Mouse (Mus musculus): ENCODE measurements around the gene Padi2. TPM values are rescaled to one million over a fixed set of nuclear protein-coding genes. Genes with fewer than 3 reads are reported as not detected.

The Padi2 gene
- total and polyA plus RNA-seq, 3 experiments, result 0.04 TPM; not detected in 2

DNA sequence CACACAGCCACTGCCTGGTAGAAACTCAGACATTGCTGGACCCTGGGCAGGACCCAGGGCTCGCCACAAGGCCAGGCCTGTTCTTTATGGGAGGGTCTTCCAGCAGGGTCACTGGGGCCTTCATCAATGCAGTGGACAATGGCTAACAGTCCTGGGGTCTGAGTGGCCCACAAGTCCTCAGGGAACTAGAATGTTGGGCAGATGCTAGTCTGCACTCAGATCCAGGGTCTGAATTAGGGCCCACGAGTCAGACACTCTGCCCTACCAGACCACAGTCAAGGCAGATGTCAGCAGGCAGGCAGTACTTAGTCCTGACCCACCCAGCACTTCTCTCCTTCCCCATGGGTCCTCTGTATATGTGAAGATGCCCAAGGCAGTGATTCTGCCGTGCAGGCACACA lies 34.8 kb upstream of the Padi2 start:
- dilution Hi-C loops (cut with MboI; ENCODE audit: extremely low pct_ligation_motif_present, extremely low pct_unique_long_range_greater_than_20kb, low sequenced_read_pairs), result no loop called here
- TF ChIP-seq TBP (conservative IDR thresholded peaks at IDR 0.05; ENCODE audit: low read depth, low read length) (no peak), ZKSCAN1 (IDR thresholded peaks at IDR 0.05; ENCODE audit: borderline replicate concordance, low read depth, low read length) (no peak)
- Histone ChIP-seq H3K9ac (ENCODE audit: insufficient read depth, low read depth) (no peak overlapping the region), H3K9me3 (replicated peaks; ENCODE audit: low read length) (peaks cover 18% of the 10 kb centered on the region), H3K36me3 (replicated peaks in 1 of 2; ENCODE audit: control insufficient read depth in 1 of 2, insufficient read depth in 1 of 2, low read length in 1 of 2) (no peaks in the 10 kb centered on the region), H3K27ac (ENCODE audit: insufficient read depth, low read depth) (no peak overlapping the region), H3K4me3 (replicated peaks in 1 of 3; ENCODE audit: low read depth in 2 of 3, low read length in 2 of 3, poor library complexity in 1 of 3) (no peak overlapping the region), H3K79me2 (replicated peaks; ENCODE audit: control insufficient read depth, extremely low read depth, insufficient read depth, poor library complexity, severe bottlenecking) (no peaks in the 10 kb centered on the region), H3K4me2 (ENCODE audit: insufficient read depth, low read depth, poor library complexity, severe bottlenecking) (no peak overlapping the region), H3K27me3 (replicated peaks) (peaks cover 49% of the 10 kb centered on the region), H3K4me1 (ENCODE audit: control insufficient read depth in 1 of 2, insufficient read depth in 2 of 2) (peaks cover 0 to 4% of the 10 kb centered on the region in 2 experiments; a peak in 2 of 4 replicates)
- DNase-seq (ENCODE audit: extremely low read depth), result no peak
- in situ Hi-C loops (cut with MboI; ENCODE audit: low pct_ligation_motif_present, low pct_unique_long_range_greater_than_20kb, low sequenced_read_pairs), result no loop called here

GRCm38 (mm10) chr4:140871851-140872685 lies 34.1 kb upstream of the Padi2 start:
- dilution Hi-C loops (cut with MboI; ENCODE audit: extremely low pct_ligation_motif_present, extremely low pct_unique_long_range_greater_than_20kb, low sequenced_read_pairs), result no loop called here
- no peak overlapping the region for H3K27ac ChIP-seq (ENCODE audit: insufficient read depth, low read depth)

GRCm38 (mm10) chr4:140872686-140872992 lies 33.5 kb upstream of the Padi2 start:
- peaks cover 56% of the 10 kb centered on the region for H3K27me3 ChIP-seq (replicated peaks)
- no peak overlapping the region for H3K27ac ChIP-seq (ENCODE audit: insufficient read depth, low read depth)
- H3K4me3 ChIP-seq (replicated peaks in 1 of 3; ENCODE audit: low read depth in 2 of 3, low read length in 2 of 3, poor library complexity in 1 of 3), result no peak overlapping the region
- no peak overlapping the region for H3K4me2 ChIP-seq (ENCODE audit: insufficient read depth, low read depth, poor library complexity, severe bottlenecking)
- no peaks in the 10 kb centered on the region for H3K79me2 ChIP-seq (replicated peaks; ENCODE audit: control insufficient read depth, extremely low read depth, insufficient read depth, poor library complexity, severe bottlenecking)
- H3K9me3 ChIP-seq (replicated peaks; ENCODE audit: low read length), result peaks cover 18% of the 10 kb centered on the region
- H3K9ac ChIP-seq (ENCODE audit: insufficient read depth, low read depth), result no peak overlapping the region
- TF ChIP-seq ETS1 (conservative IDR thresholded peaks at IDR 0.05; ENCODE audit: low read depth, low read length) (no peak), RAD21 (IDR thresholded peaks at IDR 0.05; ENCODE audit: low read depth, low read length) (no peak), EP300 (IDR thresholded peaks at IDR 0.05; ENCODE audit: low read length) (no peak), JUND (conservative IDR thresholded peaks at IDR 0.05; ENCODE audit: low read depth, low read length) (no peak), GABPA (IDR thresholded peaks at IDR 0.05; ENCODE audit: insufficient replicate concordance, low read depth, low read length) (no peak), IRF4 (IDR thresholded peaks at IDR 0.05; ENCODE audit: low read depth, low read length) (no peak), CTCF (conservative IDR thresholded peaks at IDR 0.05 in 1 of 2, IDR thresholded peaks at IDR 0.05 in 1 of 2; ENCODE audit: low read depth in 2 of 2, low read length in 2 of 2) (no peak), TBP (conservative IDR thresholded peaks at IDR 0.05; ENCODE audit: low read depth, low read length) (no peak), USF1 (IDR thresholded peaks at IDR 0.05; ENCODE audit: low read depth, low read length) (no peak), ZNF384 (IDR thresholded peaks at IDR 0.05; ENCODE audit: low read depth, low read length) (no peak), SIN3A (IDR thresholded peaks at IDR 0.05; ENCODE audit: low read length) (no peak), BHLHE40 (IDR thresholded peaks at IDR 0.05; ENCODE audit: low read depth, low read length) (no peak), SMC3 (IDR thresholded peaks at IDR 0.05; ENCODE audit: low read depth, low read length) (no peak), CHD1 (IDR thresholded peaks at IDR 0.05; ENCODE audit: low read depth, low read length) (no peak), UBTF (IDR thresholded peaks at IDR 0.05; ENCODE audit: low read depth, low read length) (no peak), POLR2AphosphoS2 (IDR thresholded peaks at IDR 0.05; ENCODE audit: low read depth, low read length) (no peak)
- DNase-seq (ENCODE audit: extremely low read depth), result no peak
- H3K36me3 ChIP-seq (replicated peaks in 1 of 2; ENCODE audit: control insufficient read depth in 1 of 2, insufficient read depth in 1 of 2, low read length in 1 of 2), result no peaks in the 10 kb centered on the region
- dilution Hi-C loops (cut with MboI; ENCODE audit: extremely low pct_ligation_motif_present, extremely low pct_unique_long_range_greater_than_20kb, low sequenced_read_pairs), result no loop called here
- H3K4me1 ChIP-seq (ENCODE audit: control insufficient read depth in 1 of 2, insufficient read depth in 2 of 2), result peaks cover 0 to 4% of the 10 kb centered on the region in 2 experiments; a peak in 2 of 4 replicates
- in situ Hi-C loops (cut with MboI; ENCODE audit: low pct_ligation_motif_present, low pct_unique_long_range_greater_than_20kb, low sequenced_read_pairs), result no loop called here

More at GRCm38 (mm10) chr4:140871851-140872685, 34.1 kb upstream of the Padi2 start:
- Histone ChIP-seq H3K9me3 (replicated peaks; ENCODE audit: low read length) (peaks cover 18% of the 10 kb centered on the region), H3K4me1 (ENCODE audit: control insufficient read depth in 1 of 2, insufficient read depth in 2 of 2) (peaks cover 0 to 4% of the 10 kb centered on the region in 2 experiments; a peak in 2 of 4 replicates), H3K4me2 (ENCODE audit: insufficient read depth, low read depth, poor library complexity, severe bottlenecking) (no peak overlapping the region), H3K27me3 (replicated peaks) (peaks cover 54% of the 10 kb centered on the region), H3K79me2 (replicated peaks; ENCODE audit: control insufficient read depth, extremely low read depth, insufficient read depth, poor library complexity, severe bottlenecking) (no peaks in the 10 kb centered on the region), H3K36me3 (replicated peaks in 1 of 2; ENCODE audit: control insufficient read depth in 1 of 2, insufficient read depth in 1 of 2, low read length in 1 of 2) (no peaks in the 10 kb centered on the region), H3K4me3 (replicated peaks in 1 of 3; ENCODE audit: low read depth in 2 of 3, low read length in 2 of 3, poor library complexity in 1 of 3) (no peak overlapping the region), H3K9ac (ENCODE audit: insufficient read depth, low read depth) (no peak overlapping the region)
- in situ Hi-C loops (cut with MboI; ENCODE audit: low pct_ligation_motif_present, low pct_unique_long_range_greater_than_20kb, low sequenced_read_pairs), result no loop called here
- no peak for DNase-seq (ENCODE audit: extremely low read depth)
- no peak for TF ChIP-seq NRF1 (IDR thresholded peaks at IDR 0.05; ENCODE audit: low read depth, low read length)
- TF ChIP-seq CHD1 (IDR thresholded peaks at IDR 0.05; ENCODE audit: low read depth, low read length), result no peak
- TF ChIP-seq MAFK (IDR thresholded peaks at IDR 0.05; ENCODE audit: insufficient replicate concordance, low read length), result no peak

Measured in CH12.LX (cell line).